Mouse (Mus musculus) G1E (cell line): ENCODE measurements at regions not wholly inside any gene's neighbourhood (a gene's known extent, or its start where the extent isn't known, plus 50 kb on each side); places are given as distances from the start of the nearest gene placed in this dataset.

ENCODE experiments used
- CTCF ChIP-seq: IDR thresholded peaks from 2 replicates; pipeline ENCODE4 v1.5.1; 2012; ENCODE audit warnings: low read depth, low read length, inconsistent platforms, mixed read lengths
- POLR2AphosphoS5 ChIP-seq: IDR thresholded peaks from 2 replicates; pipeline ENCODE4 v1.6.1; 2012; ENCODE audit warnings: low read depth, low read length, inconsistent platforms; ENCODE audit not compliant: insufficient replicate concordance

- TF ChIP-seq CTCF (no peak), POLR2AphosphoS5 (no peak)
Observed at GRCm38 (mm10) chr2:161378313-161378712, 269.4 kb upstream of the Chd6 start.
